Mouse (Mus musculus): ENCODE measurements at regions not wholly inside any gene's neighbourhood (a gene's known extent, or its start where the extent isn't known, plus 50 kb on each side); places are given as distances from the start of the nearest gene placed in this dataset.
A peak's percentile ranks its signal among the peaks of the same experiment; 100 is the strongest.
"Not testable (repeated sequence)": the region's sequence is repeated elsewhere in the genome, so short reads cannot be mapped to it uniquely, and the experiment has no call there.

DNA sequence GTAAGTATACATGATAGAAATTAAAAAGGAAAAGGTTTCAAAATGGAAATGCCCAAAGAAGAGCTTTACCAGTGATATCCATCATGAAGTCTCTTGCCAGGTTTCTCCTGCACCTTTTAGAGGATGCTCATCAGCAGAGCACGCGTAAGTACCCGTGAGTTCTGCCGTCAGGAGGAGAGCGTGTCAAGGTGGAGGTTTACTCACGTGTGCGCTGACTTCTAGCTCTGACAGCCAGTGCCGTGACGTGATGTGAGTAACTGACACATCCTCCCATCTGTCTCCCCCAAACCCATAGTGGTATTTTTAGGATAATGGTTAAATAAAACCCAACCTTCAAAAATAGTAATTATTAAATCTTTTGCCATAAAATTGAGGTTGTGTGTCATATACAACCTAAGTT lies 55.3 kb downstream of the Adra2a start:
- DNase-seq (ENCODE audit: low spot score): no peak

DNA sequence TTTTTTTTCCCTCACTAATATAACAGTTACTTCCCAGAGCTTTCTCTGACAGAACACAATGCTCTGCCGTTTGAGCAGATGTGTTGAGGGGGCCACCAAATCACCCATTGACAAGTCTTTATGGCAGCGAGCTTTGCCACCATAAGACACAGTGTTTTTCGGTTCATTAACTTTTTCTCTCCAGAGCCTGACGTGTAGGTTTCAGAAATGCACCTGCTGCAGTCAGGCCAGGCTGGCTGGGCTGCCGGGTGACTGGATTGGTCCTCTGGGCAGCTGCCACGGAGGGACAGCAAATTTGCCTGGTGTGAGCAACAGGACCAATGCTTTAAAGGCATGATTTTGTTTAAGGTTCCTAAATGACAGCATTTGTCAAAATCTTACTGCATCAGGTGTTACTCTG lies 55.8 kb downstream of the Adra2a start:
- DNase-seq (ENCODE audit: low spot score): no peak

DNA sequence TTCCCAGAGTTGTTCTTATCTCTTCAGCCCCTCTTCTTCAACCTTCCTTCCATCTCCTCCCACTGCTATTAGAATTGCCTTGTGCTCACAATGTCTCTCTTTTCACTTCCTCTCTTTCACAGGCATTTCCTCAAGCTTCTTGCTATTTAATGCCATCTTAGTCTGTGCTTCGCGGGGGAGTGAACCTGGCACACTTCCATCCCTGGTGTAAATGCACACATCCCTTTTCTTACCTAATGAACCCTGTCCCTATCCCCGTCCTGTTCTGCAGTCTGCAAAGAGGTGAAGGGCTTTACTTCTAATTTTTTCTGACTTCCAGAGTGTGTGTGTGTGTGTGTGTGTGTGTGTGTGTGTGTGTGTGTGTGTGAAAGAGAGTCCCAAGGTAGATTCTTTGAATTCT lies 62.6 kb downstream of the Adra2a start:
- no peak for DNase-seq (ENCODE audit: low spot score)

DNA sequence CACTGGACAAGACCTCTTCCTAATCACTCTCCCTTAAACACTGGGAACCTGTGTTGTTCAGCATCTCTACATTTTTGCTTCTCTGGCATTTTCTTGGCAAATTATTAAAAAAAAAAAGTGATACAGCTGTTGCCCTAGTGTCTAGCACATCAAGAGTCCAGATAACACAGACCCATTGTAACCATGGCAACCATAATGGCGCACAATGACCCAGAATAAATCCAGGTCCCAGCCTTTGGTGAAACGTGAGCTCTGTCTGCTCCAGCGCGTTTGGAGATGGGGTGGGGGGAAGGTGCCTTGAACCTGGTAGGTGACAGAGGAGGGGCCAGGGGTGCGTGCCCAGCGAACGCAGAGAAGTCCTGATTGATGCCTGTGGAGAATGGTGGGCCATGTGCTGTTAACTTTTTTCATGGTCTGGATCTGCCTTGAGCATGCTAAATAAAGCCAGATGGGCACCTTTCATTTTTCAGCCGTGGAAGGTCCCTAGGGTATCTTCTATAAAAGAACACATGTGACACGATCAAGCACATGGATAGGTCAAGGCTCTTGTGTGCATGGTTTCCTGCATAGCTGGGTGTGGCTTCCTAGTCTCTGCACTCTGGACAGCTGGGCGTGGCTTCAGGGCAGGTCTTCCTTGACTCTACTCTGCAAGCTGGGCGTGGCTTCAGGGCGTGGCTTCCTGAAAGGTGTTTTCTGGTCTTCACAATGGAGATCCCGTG lies 63.3 kb downstream of the Adra2a start:
- DNase-seq (ENCODE audit: low spot score): no peak

GRCm38 (mm10) chr19:54110080-54110479 lies 66.1 kb downstream of the Adra2a start:
- no peak for DNase-seq (ENCODE audit: low spot score)

DNA sequence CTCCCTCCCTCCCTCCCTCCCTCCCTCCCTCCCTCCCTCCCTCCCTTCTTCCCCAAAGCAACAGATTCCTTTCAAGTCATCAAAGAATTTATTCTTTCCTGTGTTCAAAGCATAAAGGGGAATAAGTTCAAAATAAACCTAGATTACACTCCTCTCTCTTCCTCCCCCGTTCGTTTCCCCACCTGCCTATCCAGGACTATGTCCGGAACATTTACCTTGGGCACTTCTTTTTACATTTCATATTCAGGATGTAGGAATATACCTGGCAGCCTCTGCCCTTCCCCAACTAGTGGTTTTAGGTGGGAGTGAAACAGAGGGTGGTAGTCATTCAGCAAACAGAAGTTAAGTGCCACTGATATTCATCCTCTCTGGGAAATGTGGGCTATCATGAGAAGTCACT lies 68.7 kb downstream of the Adra2a start:
- no peak for DNase-seq (ENCODE audit: low spot score)

DNA sequence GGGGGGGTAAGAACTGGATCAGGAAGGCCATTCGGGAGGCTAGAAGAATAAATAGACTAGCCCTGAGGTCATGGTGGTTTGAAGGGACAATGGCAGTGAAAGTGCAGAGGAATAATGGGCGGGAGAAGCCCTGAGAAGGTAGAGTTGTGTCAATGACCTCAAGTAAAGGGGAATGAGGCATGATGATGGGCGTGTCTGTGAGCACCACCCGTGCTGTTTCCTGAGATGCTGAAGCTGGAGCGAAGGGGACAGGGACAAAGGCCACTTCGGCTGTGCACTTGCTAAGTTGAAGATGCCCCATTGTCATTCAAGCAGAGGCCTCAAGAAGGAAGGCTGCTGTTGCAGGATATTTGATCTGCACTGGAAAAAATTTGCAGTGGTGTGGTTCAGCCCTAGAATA lies 69.5 kb downstream of the Adra2a start:
- DNase-seq (ENCODE audit: low spot score): no peak

DNA sequence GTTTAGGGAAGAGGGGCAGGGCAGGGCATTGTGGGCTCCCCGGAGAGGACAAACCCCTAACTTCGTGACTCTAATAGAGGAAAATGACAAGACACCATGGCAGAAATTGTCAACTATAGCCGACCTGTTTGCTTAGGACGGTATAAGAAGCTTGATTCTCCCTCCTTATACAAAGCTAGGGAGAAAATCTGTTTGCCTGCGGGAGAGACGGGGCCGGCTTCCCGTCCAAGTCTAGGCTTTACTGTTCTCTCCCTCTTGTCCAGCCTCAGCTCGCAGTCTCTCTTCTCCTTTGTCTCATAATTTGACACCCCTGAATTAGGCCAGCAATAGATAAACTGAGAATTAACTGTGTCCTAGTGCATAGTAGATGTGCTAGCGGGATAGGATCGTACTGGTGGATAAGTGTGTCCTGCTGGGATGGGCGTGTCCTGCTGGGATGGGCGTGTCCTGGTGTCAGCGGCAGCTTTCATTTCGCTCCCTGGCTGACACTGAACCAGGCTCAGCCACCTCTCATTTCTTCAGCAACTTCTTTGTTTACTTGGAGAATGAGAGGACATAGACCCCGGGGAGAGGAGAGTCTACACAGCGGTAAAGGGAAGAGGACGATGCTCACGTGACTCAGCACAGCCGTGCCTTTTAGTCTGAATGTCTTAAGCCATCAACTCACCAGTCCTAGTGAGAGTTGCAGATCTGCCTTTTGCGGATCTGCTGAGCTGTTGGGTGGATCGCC lies 70.8 kb downstream of the Adra2a start:
- peak; percentile 15 for DNase-seq (ENCODE audit: low spot score)

GRCm38 (mm10) chr19:54115335-54115734 lies 71.4 kb downstream of the Adra2a start:
- no peak for DNase-seq (ENCODE audit: low spot score)

GRCm38 (mm10) chr19:54116829-54117228 lies 72.9 kb downstream of the Adra2a start:
- DNase-seq (ENCODE audit: low spot score): no peak

DNA sequence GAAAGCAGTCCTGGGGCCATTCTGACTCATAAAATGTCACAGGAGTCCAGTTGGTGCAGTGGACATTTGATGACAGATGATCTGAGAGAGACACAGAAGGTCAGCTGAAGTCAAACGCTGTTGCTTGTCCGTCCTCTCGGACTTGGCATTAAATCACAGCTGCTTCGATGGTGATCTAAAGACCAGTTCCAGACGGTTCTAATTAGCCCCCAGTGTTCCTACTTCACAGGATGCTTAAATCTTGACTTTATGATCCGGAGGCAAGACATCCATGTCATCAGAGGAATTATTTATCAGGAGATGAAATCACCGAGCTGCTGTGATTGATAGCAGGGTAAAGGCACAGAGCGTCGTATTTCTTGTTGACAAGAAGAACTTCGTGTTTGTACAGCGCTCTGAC lies 73.7 kb downstream of the Adra2a start:
- DNase-seq (ENCODE audit: low spot score): no peak

GRCm38 (mm10) chr19:54123586-54123985 lies 79.6 kb downstream of the Adra2a start:
- DNase-seq (ENCODE audit: low spot score): no peak

GRCm38 (mm10) chr19:54151766-54152165 lies 107.8 kb downstream of the Adra2a start:
- not testable (repeated sequence) for DNase-seq (ENCODE audit: low spot score)

DNA sequence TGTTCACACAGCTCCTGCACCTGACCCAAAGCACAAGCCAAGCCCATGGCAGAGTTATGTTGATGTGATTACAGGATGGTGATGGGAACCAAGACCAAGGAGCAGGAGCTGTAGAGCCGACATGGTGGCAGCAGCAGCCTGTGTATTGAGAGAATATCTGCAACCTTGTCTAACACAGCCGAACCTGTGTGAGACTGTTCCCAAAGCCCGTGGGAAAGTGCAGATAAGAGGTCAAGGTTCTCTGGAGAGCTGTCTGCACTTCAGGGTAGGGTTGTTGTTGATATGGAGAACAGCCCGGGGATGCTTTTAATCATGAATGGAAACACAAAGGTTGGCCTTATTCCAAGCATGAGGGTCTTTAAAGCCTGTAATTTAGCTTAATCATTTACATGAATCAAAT lies 110.4 kb downstream of the Adra2a start:
- DNase-seq (ENCODE audit: low spot score): no peak

GRCm38 (mm10) chr19:54170361-54170760 lies 126.4 kb downstream of the Adra2a start:
- DNase-seq (ENCODE audit: low spot score): no peak

- DNase-seq (ENCODE audit: low spot score): no peak
These were observed 130.4 kb downstream of the Adra2a start for GRCm38 (mm10) chr19:54174090-54175055.

DNA sequence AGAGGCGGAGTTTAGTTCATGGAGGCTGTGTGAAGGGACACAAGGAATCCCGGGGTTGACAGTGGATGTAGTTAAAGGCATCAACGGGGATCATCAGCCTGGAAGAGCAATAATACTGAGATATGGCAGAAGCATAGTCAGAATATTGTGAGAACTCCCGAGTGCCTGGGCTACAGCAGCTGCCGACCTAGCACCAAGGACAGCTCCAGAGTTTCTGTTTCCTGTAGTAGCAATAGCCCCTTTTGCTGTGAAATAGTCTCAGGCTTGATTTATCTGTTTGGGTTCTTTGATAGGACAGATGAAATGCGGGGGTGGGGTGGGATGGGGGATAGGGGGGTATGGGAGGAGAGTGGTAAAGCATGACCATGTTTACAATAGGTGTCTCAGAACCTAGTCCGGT lies 131.8 kb downstream of the Adra2a start:
- peak; percentile 45 for DNase-seq (ENCODE audit: low spot score)

- DNase-seq (ENCODE audit: low spot score): peak; percentile 3
These were observed 133.5 kb downstream of the Adra2a start for GRCm38 (mm10) chr19:54177491-54177890.

DNA sequence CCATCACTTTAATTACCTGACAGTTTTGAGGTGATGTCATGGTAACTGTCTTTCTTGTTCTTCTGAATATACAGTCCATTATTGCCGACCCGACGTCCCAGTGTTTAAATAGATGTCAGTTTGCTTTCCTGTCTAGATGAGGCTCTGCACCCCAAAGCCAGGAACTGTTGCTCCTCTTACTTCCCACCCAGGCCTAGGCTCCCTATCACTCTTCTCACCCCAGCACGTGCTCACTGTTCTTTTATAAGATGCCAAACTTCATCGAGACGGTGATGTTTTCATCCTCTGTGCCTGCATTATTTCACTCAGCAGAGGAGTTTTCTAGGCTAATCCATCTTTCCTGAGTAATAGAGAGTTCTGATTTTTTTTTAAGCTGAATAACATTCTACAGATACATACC lies 156.5 kb downstream of the Adra2a start:
- no peak for DNase-seq (ENCODE audit: low spot score)

DNA sequence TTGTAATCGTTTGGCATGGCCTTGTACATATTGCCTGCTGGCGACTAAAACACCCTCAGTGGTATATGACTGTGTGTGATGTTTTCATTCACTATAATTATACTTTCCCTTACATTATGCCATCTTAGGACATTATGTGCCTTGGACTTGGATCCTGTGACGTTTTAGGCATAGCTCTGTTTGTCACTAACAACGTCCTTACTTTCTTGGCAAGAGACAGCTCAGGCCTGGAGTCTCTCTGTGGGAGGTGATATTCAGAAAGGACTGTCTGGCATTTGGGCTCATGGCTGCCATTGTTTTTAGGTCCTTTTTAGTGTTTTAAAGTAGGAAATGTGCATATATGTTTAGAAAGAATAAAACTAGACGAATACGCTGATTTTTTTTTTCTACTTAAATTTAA lies 158.5 kb downstream of the Adra2a start:
- DNase-seq (ENCODE audit: low spot score): no peak

GRCm38 (mm10) chr19:54206819-54207218 lies 162.9 kb downstream of the Adra2a start:
- no peak for DNase-seq (ENCODE audit: low spot score)

DNA sequence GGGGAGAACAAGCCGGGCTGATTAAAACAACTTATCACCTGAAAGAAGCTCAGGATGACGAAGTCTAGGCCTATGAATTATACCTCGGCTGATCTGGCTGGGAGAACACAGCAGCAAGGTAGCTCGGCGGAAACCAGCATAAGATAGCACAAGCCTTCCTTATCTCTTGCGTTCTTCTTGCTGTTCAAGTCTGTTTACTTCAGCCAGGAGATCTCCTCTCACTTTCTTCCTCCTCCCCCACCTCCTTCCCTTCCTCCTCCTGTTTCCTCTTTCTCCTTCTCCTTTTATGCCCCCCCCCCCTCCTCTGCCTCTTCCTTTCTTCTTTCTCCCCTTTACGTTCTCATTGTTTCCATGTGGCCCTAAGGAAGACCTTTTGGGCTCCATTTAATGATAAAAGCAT lies 168.2 kb downstream of the Adra2a start:
- DNase-seq (ENCODE audit: low spot score): no peak

GRCm38 (mm10) chr19:54244176-54244575 lies 200.2 kb downstream of the Adra2a start:
- no peak for DNase-seq (ENCODE audit: low spot score)
